Mouse (Mus musculus): Measurements from ENCODE around the gene Chit1. TPM values are rescaled to one million over a fixed set of nuclear protein-coding genes. Genes with fewer than 3 reads are reported as not detected.

Chit1 gene
- polyA plus RNA-seq, 1 experiment = 0.08 TPM

- peak overlapping the region; percentile 70 for H3K4me2 ChIP-seq (ENCODE audit: low read depth)
- H3K27me3 ChIP-seq (ENCODE audit: control insufficient read depth, insufficient read depth, insufficient read length) = no peaks in the 10 kb centered on the region
- peak overlapping the region; percentile 63 for H3K4me3 ChIP-seq
- TF ChIP-seq E2F4 (IDR thresholded peaks at IDR 0.05; ENCODE audit: insufficient read depth) (no peak), POLR2A (IDR thresholded peaks at IDR 0.05; ENCODE audit: insufficient read length, low read depth) (peak; percentile 64), POLR2AphosphoS2 (IDR thresholded peaks at IDR 0.05; ENCODE audit: insufficient read length, low read depth) (peak; percentile 86), REST (IDR thresholded peaks at IDR 0.05; ENCODE audit: insufficient read depth, insufficient read length) (no peak), TCF12 (IDR thresholded peaks at IDR 0.05; ENCODE audit: insufficient read depth, poor library complexity, severe bottlenecking) (no peak), MYOD1 (IDR thresholded peaks at IDR 0.05; ENCODE audit: control insufficient read depth in 1 of 3, insufficient read length in 2 of 3, low read depth in 2 of 3) (no peak)
- H3K79me2 ChIP-seq (ENCODE audit: control insufficient read depth, insufficient read depth) = no peaks in the 10 kb centered on the region
- peaks cover 9% of the 10 kb centered on the region for H3K36me3 ChIP-seq (ENCODE audit: control insufficient read depth, insufficient read depth)
- H3ac ChIP-seq (ENCODE audit: control insufficient read depth, insufficient read length) = no peak overlapping the region
Measured at GRCm38 (mm10) chr1:134198197-134198995, 87.4 kb downstream of the Chit1 start.

GRCm38 (mm10) chr1:134200481-134200880, 89.4 kb downstream of the Chit1 start:
- peak overlapping the region; percentile 63 for H3K4me3 ChIP-seq
- H3K4me2 ChIP-seq (ENCODE audit: low read depth) = peak overlapping the region; percentile 60
- no peaks in the 10 kb centered on the region for H3K79me2 ChIP-seq (ENCODE audit: control insufficient read depth, insufficient read depth)
- TF ChIP-seq POLR2AphosphoS2 (IDR thresholded peaks at IDR 0.05; ENCODE audit: insufficient read length, low read depth) (peak; percentile 76), TCF12 (IDR thresholded peaks at IDR 0.05; ENCODE audit: insufficient read depth, poor library complexity, severe bottlenecking) (no peak), POLR2A (IDR thresholded peaks at IDR 0.05; ENCODE audit: insufficient read length, low read depth) (peak; percentile 64)
- H3ac ChIP-seq (ENCODE audit: control insufficient read depth, insufficient read length) = no peak overlapping the region
- H3K27me3 ChIP-seq (ENCODE audit: control insufficient read depth, insufficient read depth, insufficient read length) = no peaks in the 10 kb centered on the region
- H3K36me3 ChIP-seq (ENCODE audit: control insufficient read depth, insufficient read depth) = peaks cover 9% of the 10 kb centered on the region

Other genes starting within 250 kb of the Chit1 start
- 0.49 TPM for gene Optc, start 203.2 kb upstream of the Chit1 start, polyA plus RNA-seq (2012; fragmentation: generic; extraction: Trizol)
- 2.3 TPM for gene Prelp, start 189.8 kb upstream of the Chit1 start, polyA plus RNA-seq (2012; fragmentation: generic; extraction: Trizol)
- 0.23 TPM for gene Fmod, start 74.0 kb upstream of the Chit1 start, polyA plus RNA-seq (2012; fragmentation: generic; extraction: Trizol)
- 13.8 TPM for gene Btg2, start 32.1 kb upstream of the Chit1 start, polyA plus RNA-seq (2012; fragmentation: generic; extraction: Trizol)
- 32.9 TPM for gene Chil1, start 70.9 kb downstream of the Chit1 start, polyA plus RNA-seq (2012; fragmentation: generic; extraction: Trizol)
- gene Mybph, start 82.2 kb downstream of the Chit1 start, polyA plus RNA-seq (2012; fragmentation: generic; extraction: Trizol) = 1,516 TPM
- 4.5 TPM for gene Adora1, start 124.2 kb downstream of the Chit1 start, polyA plus RNA-seq (2012; fragmentation: generic; extraction: Trizol)
- 1,426 TPM for gene Myog, start 178.7 kb downstream of the Chit1 start, polyA plus RNA-seq (2012; fragmentation: generic; extraction: Trizol)
- gene Ppfia4, start 221.7 kb downstream of the Chit1 start, polyA plus RNA-seq (2012; fragmentation: generic; extraction: Trizol) = 35.8 TPM

Data from myocyte (in vitro differentiated cells).